Mouse (Mus musculus) forebrain, embryonic 16.5 days (tissue): ENCODE data around the gene Rasgrp3. TPM values are rescaled to one million over a fixed set of nuclear protein-coding genes. Genes with fewer than 3 reads are reported as not detected.

Source experiments
- ATAC-seq: fragments of 200-750 bp; cut with Nextera tagmentation; 2 replicates; pipeline ENCODE4 v1.8.0; 2017; ENCODE audit warnings: mild to moderate bottlenecking, moderate library complexity
- H3K27ac ChIP-seq: fragments of 300-500 bp; sonication (generic); 2 replicates; pipeline ENCODE4 v1.5.1; 2014; ENCODE audit warnings: low read length, control low read depth
- H3K27me3 ChIP-seq: fragments of 300-500 bp; sonication (generic); replicated peaks from 2 replicates; pipeline ENCODE4 v1.6.1; 2014; ENCODE audit warnings: low read length; ENCODE audit not compliant: control insufficient read depth, insufficient read depth
- H3K36me3 ChIP-seq: fragments of 300-500 bp; sonication (generic); 2 replicates; pipeline ENCODE4 v1.6.1; 2014; ENCODE audit not compliant: control insufficient read depth, insufficient read depth
- H3K4me1 ChIP-seq: fragments of 300-500 bp; sonication (generic); replicated peaks from 2 replicates; pipeline ENCODE4 v1.6.1; 2014; ENCODE audit warnings: low read length; ENCODE audit not compliant: control insufficient read depth, insufficient read depth
- H3K4me2 ChIP-seq: fragments of 300-500 bp; sonication (generic); 2 replicates; pipeline ENCODE4 v1.6.1; 2014; ENCODE audit warnings: mild to moderate bottlenecking, low read length, control low read depth
- H3K4me3 ChIP-seq: fragments of 300-500 bp; sonication (generic); replicated peaks from 2 replicates; pipeline ENCODE4 v1.5.1; 2014; ENCODE audit warnings: mild to moderate bottlenecking, low read length, control low read depth
- H3K9ac ChIP-seq: fragments of 300-500 bp; sonication (generic); replicated peaks from 2 replicates; pipeline ENCODE4 v1.6.1; 2014; ENCODE audit warnings: low read depth, low read length, control low read depth
- H3K9me3 ChIP-seq: fragments of 300-500 bp; sonication (generic); 2 replicates; pipeline ENCODE4 v1.6.1; 2016; ENCODE audit warnings: low read length; ENCODE audit not compliant: control insufficient read depth
- WGBS: fragments of 180-500 bp; shearing (Covaris S2); extraction: QIAGEN DNeasy Blood & Tissue Kit; methylation state at CpG from one replicate; pipeline ENCODE4 v1.1.7; 2014; 5-methylcytosine and 5-hydroxymethylcytosine counted together
- polyA plus RNA-seq: library from polyadenylated mRNA; unstranded; fragments of >200 nt; fragmentation: Nextera tagmentation; extraction: Ambion mirVana; gene quantifications from 2 replicates; pipeline ENCODE4 v1.2.1, GENCODE M21; 2015

Gene Rasgrp3
- polyA plus RNA-seq, 1 experiment from 2014 or later, result 4.9 TPM

- Histone ChIP-seq H3K9me3 (no peaks in the 10 kb centered on the region), H3K4me1 (no peaks in the 10 kb centered on the region; the same call in 1 of the 2 replicates), H3K4me2 (no peak overlapping the region), H3K4me3 (no peak overlapping the region), H3K27ac (no peak overlapping the region), H3K36me3 (no peaks in the 10 kb centered on the region), H3K9ac (no peak overlapping the region), H3K27me3 (no peaks in the 10 kb centered on the region)
- 50% methylated on average over 1 of the region's 1 CpGs for WGBS
- no peak for ATAC-seq
Measured at GRCm38 (mm10) chr17:75475985-75476384, 40.3 kb downstream of the Rasgrp3 start.

- no peak overlapping the region for H3K9ac ChIP-seq
Measured at GRCm38 (mm10) chr17:75476736-75477416, 41.2 kb downstream of the Rasgrp3 start.

GRCm38 (mm10) chr17:75477655-75478054, 42.0 kb downstream of the Rasgrp3 start:
- no peak overlapping the region for H3K4me2 ChIP-seq
- H3K9ac ChIP-seq, result no peak overlapping the region
- H3K27ac ChIP-seq, result no peak overlapping the region
- no peak overlapping the region for H3K4me3 ChIP-seq
- ATAC-seq, result no peak
- no peaks in the 10 kb centered on the region for H3K27me3 ChIP-seq
- WGBS, result 73% methylated on average over 3 of the region's 3 CpGs
- H3K9me3 ChIP-seq, result no peaks in the 10 kb centered on the region
- no peaks in the 10 kb centered on the region for H3K36me3 ChIP-seq
- no peaks in the 10 kb centered on the region for H3K4me1 ChIP-seq

More at GRCm38 (mm10) chr17:75476736-75477416, 41.2 kb downstream of the Rasgrp3 start:
- Histone ChIP-seq H3K4me3 (no peak overlapping the region), H3K4me2 (no peak overlapping the region), H3K36me3 (no peaks in the 10 kb centered on the region), H3K9me3 (no peaks in the 10 kb centered on the region), H3K4me1 (no peaks in the 10 kb centered on the region; the same call in 1 of the 2 replicates), H3K27ac (no peak overlapping the region), H3K27me3 (no peaks in the 10 kb centered on the region)
- WGBS, result 80% methylated on average over 4 of the region's 4 CpGs
- no peak for ATAC-seq

- 81% methylated on average over 1 of the region's 1 CpGs for WGBS
- Histone ChIP-seq H3K9me3 (no peaks in the 10 kb centered on the region), H3K4me3 (no peak overlapping the region), H3K4me2 (no peak overlapping the region), H3K27ac (no peak overlapping the region), H3K4me1 (no peaks in the 10 kb centered on the region), H3K27me3 (no peaks in the 10 kb centered on the region), H3K36me3 (no peaks in the 10 kb centered on the region), H3K9ac (no peak overlapping the region)
- ATAC-seq, result no peak
Measured at GRCm38 (mm10) chr17:75478836-75479235, 43.1 kb downstream of the Rasgrp3 start.

GRCm38 (mm10) chr17:75479663-75480062, 44.0 kb downstream of the Rasgrp3 start:
- Histone ChIP-seq H3K27me3 (no peaks in the 10 kb centered on the region), H3K9ac (no peak overlapping the region), H3K27ac (no peak overlapping the region), H3K4me2 (no peak overlapping the region), H3K4me1 (no peaks in the 10 kb centered on the region), H3K4me3 (no peak overlapping the region), H3K36me3 (no peaks in the 10 kb centered on the region), H3K9me3 (no peaks in the 10 kb centered on the region)
- WGBS, result 97% methylated on average over 2 of the region's 2 CpGs
- ATAC-seq, result no peak

- WGBS, result 86% methylated on average over 3 of the region's 3 CpGs
- Histone ChIP-seq H3K4me1 (no peaks in the 10 kb centered on the region), H3K9me3 (no peaks in the 10 kb centered on the region), H3K9ac (no peak overlapping the region), H3K4me3 (no peak overlapping the region), H3K27me3 (no peaks in the 10 kb centered on the region), H3K27ac (no peak overlapping the region), H3K36me3 (no peaks in the 10 kb centered on the region), H3K4me2 (no peak overlapping the region)
- ATAC-seq, result no peak
Measured at GRCm38 (mm10) chr17:75480379-75480778, 44.7 kb downstream of the Rasgrp3 start.

GRCm38 (mm10) chr17:75486205-75486604, 50.5 kb downstream of the Rasgrp3 start:
- Histone ChIP-seq H3K4me1 (no peaks in the 10 kb centered on the region), H3K9ac (no peak overlapping the region), H3K4me2 (no peak overlapping the region), H3K27ac (no peak overlapping the region), H3K9me3 (no peaks in the 10 kb centered on the region), H3K36me3 (no peaks in the 10 kb centered on the region), H3K27me3 (no peaks in the 10 kb centered on the region), H3K4me3 (no peak overlapping the region)
- no peak for ATAC-seq
- 59% methylated on average over 3 of the region's 3 CpGs for WGBS

GRCm38 (mm10) chr17:75495213-75495612, 59.5 kb downstream of the Rasgrp3 start:
- no peak for ATAC-seq

GRCm38 (mm10) chr17:75498241-75498651, 62.5 kb downstream of the Rasgrp3 start:
- no peak overlapping the region for H3K27ac ChIP-seq
- H3K36me3 ChIP-seq, result no peaks in the 10 kb centered on the region
- no peaks in the 10 kb centered on the region for H3K4me1 ChIP-seq
- H3K4me3 ChIP-seq, result no peak overlapping the region
- H3K9ac ChIP-seq, result no peak overlapping the region
- H3K27me3 ChIP-seq, result no peaks in the 10 kb centered on the region
- ATAC-seq, result no peak
- H3K9me3 ChIP-seq, result no peaks in the 10 kb centered on the region
- no peak overlapping the region for H3K4me2 ChIP-seq
- 71% methylated on average over 6 of the region's 6 CpGs for WGBS

More at GRCm38 (mm10) chr17:75495213-75495612, 59.5 kb downstream of the Rasgrp3 start:
- Histone ChIP-seq H3K4me3 (no peak overlapping the region), H3K4me2 (no peak overlapping the region), H3K9me3 (no peaks in the 10 kb centered on the region), H3K36me3 (no peaks in the 10 kb centered on the region), H3K9ac (no peak overlapping the region), H3K27me3 (no peaks in the 10 kb centered on the region), H3K27ac (no peak overlapping the region), H3K4me1 (no peaks in the 10 kb centered on the region)
- 83% methylated on average over 4 of the region's 4 CpGs for WGBS

- H3K9me3 ChIP-seq, result no peaks in the 10 kb centered on the region
- no peaks in the 10 kb centered on the region for H3K27me3 ChIP-seq
- H3K27ac ChIP-seq, result no peak overlapping the region
- H3K9ac ChIP-seq, result no peak overlapping the region
- H3K4me1 ChIP-seq, result no peaks in the 10 kb centered on the region
- WGBS, result 88% methylated on average over 3 of the region's 3 CpGs
- no peak for ATAC-seq
- H3K4me2 ChIP-seq, result no peak overlapping the region
- no peaks in the 10 kb centered on the region for H3K36me3 ChIP-seq
- H3K4me3 ChIP-seq, result no peak overlapping the region
Measured at GRCm38 (mm10) chr17:75503031-75503430, 67.3 kb downstream of the Rasgrp3 start.
